Mouse (Mus musculus): ENCODE data around the gene Spata19. TPM values are rescaled to one million over a fixed set of nuclear protein-coding genes. Genes with fewer than 3 reads are reported as not detected.
A peak's percentile ranks its signal among the peaks of the same experiment; 100 is the strongest.

Spata19 gene
- total and polyA plus RNA-seq, 2 experiments from 2014 or later = 0.38 TPM; not detected in 1

DNA sequence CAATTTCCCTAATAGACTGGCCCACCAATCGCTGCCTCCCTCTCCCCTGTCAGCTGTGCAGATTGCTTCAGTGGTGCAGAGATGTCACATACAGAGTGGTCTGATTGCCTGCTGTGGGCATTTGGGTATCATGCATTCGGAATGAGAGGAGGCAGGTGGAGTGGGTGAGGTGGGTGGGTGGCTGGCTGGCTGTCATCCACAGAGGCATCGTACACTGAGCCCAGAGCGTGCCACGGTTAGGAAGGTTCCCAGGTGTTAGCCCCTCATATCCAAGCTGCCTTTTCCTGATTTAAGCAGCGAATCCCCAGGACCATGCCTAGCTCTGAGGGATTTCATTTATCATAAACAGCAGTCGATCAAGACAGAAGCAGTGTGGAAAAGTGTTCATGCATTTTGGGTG lies 36.7 kb downstream of the Spata19 start:
- ATAC-seq (ENCODE audit: low FRiP score) (no peak), DNase-seq (ENCODE audit: low spot score) (no peak)
- WGBS = 76% methylated on average over 7 of the region's 7 CpGs
- Histone ChIP-seq H3K36me3 (ENCODE audit: insufficient read depth, low read length) (no peaks in the 10 kb centered on the region), H3K27me3 (ENCODE audit: insufficient read depth, low read length) (no peaks in the 10 kb centered on the region), H3K4me3 (ENCODE audit: low read depth, low read length) (no peak overlapping the region), H3K4me2 (ENCODE audit: low read depth, low read length, poor library complexity, severe bottlenecking) (no peak overlapping the region), H3K9ac (replicated peaks; ENCODE audit: low read length, poor library complexity, severe bottlenecking) (no peak overlapping the region), H3K4me1 (ENCODE audit: insufficient read depth, low read length) (no peaks in the 10 kb centered on the region), H3K27ac (ENCODE audit: low read depth, low read length) (no peak overlapping the region), H3K9me3 (ENCODE audit: low read length) (no peaks in the 10 kb centered on the region)
- TF ChIP-seq CTCF (IDR thresholded peaks at IDR 0.05) = no peak

DNA sequence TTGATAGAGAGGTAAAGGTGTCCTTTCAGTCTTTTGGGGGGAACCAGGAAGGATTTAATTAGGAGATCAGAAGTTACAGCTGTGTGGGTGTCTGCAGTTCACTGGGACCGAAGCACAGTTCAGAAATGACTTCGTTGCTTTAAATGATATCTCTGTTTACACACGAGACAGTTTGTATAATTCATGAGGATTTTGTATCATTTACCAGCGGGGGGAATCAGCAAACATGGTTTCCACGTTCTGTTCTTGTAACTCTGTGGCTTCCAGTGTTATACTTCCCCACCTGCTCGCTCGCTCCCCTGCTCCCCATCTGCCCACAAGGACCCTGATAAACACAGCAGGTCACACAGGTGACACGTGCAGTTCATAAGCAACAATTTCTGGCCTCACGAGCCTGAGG lies 39.3 kb downstream of the Spata19 start:
- 61% methylated on average over 9 of the region's 9 CpGs for WGBS
- no peaks in the 10 kb centered on the region for H3K4me1 ChIP-seq (ENCODE audit: insufficient read depth, low read length)
- no peak overlapping the region for H3K4me2 ChIP-seq (ENCODE audit: low read depth, low read length, poor library complexity, severe bottlenecking)
- no peak overlapping the region for H3K9ac ChIP-seq (replicated peaks; ENCODE audit: low read length, poor library complexity, severe bottlenecking)
- no peak for TF ChIP-seq CTCF (IDR thresholded peaks at IDR 0.05)
- no peaks in the 10 kb centered on the region for H3K9me3 ChIP-seq (ENCODE audit: low read length)
- H3K27ac ChIP-seq (ENCODE audit: low read depth, low read length) = no peak overlapping the region
- no peaks in the 10 kb centered on the region for H3K36me3 ChIP-seq (ENCODE audit: insufficient read depth, low read length)
- no peak for ATAC-seq (ENCODE audit: low FRiP score)
- H3K27me3 ChIP-seq (ENCODE audit: insufficient read depth, low read length) = no peaks in the 10 kb centered on the region
- no peak overlapping the region for H3K4me3 ChIP-seq (ENCODE audit: low read depth, low read length)
- no peak for DNase-seq (ENCODE audit: low spot score)

DNA sequence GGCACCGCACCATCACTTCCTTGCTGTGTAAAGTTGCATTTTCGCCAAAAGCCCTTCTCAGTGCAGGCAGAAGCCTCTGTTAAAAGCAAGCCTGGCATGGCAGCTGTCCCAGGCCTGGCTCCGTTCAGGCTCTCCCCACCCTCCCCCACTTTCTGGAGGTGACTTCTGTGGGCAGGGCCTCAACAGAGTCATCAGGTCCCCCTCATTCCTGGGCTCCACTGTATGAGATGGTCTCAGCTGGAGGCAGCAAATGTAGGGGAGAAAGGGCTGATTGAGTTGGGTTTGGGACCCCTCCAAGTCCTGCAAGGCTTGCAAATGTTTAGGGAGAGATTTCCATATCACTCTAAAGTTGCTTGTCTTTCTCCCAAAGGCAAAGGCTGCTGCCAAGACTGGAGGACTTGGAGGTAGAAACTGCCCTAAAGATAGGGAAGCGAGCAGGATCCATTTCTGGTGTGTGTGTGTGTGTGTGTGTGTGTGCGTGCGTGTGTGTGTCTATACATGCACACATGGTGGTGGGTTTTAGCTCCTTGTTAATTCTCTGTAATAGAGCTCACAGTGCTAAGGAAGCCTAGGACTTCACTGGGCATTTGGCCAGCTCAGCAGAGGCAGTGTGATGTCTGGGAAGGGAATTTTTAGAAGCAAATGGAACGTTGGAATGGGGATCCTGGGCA lies 40.9 kb downstream of the Spata19 start:
- WGBS = 49% methylated on average over 7 of the region's 7 CpGs
- Histone ChIP-seq H3K4me2 (ENCODE audit: low read depth, low read length, poor library complexity, severe bottlenecking) (no peak overlapping the region), H3K9me3 (ENCODE audit: low read length) (no peaks in the 10 kb centered on the region), H3K27ac (ENCODE audit: low read depth, low read length) (no peak overlapping the region), H3K27me3 (ENCODE audit: insufficient read depth, low read length) (no peaks in the 10 kb centered on the region), H3K36me3 (ENCODE audit: insufficient read depth, low read length) (no peaks in the 10 kb centered on the region), H3K9ac (replicated peaks; ENCODE audit: low read length, poor library complexity, severe bottlenecking) (no peak overlapping the region), H3K4me3 (ENCODE audit: low read depth, low read length) (no peak overlapping the region), H3K4me1 (ENCODE audit: insufficient read depth, low read length) (no peaks in the 10 kb centered on the region)
- DNase-seq (ENCODE audit: low spot score) (peak; percentile 69), ATAC-seq (ENCODE audit: low FRiP score) (no peak)
- no peak for TF ChIP-seq CTCF (IDR thresholded peaks at IDR 0.05)

DNA sequence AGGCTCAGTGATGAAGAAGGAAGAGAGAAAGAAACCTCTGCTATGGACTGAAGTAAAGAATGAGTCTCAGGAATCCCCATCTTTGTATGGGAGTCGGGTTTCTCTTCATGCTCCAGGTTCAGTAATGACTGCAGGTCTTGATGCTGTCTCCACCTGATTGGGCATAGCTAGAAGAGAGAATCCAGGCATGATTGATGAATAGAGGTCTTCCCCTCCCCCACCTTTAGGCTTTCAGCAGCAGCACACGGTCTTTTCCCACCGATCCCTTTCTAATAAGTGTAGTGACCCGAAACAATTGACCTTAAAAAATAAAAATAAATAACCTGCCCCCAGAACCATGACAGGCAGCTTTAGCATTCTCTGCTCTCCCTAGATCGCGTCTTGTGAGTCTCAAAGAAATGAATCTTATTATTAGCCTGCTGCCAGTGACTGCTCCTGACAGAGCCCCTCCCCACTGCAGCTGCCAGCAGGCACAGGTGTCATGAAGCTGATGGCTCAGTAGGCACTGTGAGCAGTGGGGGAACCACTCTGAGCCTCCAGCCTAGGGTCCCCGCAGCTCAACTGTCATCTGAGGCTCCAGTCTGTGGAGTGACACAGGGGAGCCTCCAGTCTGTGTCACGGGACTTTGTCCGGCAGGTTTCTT lies 53.3 kb downstream of the Spata19 start:
- Histone ChIP-seq H3K4me3 (ENCODE audit: low read depth, low read length) (no peak overlapping the region), H3K4me2 (ENCODE audit: low read depth, low read length, poor library complexity, severe bottlenecking) (no peak overlapping the region), H3K27me3 (ENCODE audit: insufficient read depth, low read length) (no peaks in the 10 kb centered on the region), H3K4me1 (ENCODE audit: insufficient read depth, low read length) (0 out of 2 replicates have a peak, but pooled peaks cover 2% of the 10 kb centered on the region), H3K27ac (ENCODE audit: low read depth, low read length) (no peak overlapping the region), H3K36me3 (ENCODE audit: insufficient read depth, low read length) (no peaks in the 10 kb centered on the region), H3K9ac (replicated peaks; ENCODE audit: low read length, poor library complexity, severe bottlenecking) (no peak overlapping the region), H3K9me3 (ENCODE audit: low read length) (no peaks in the 10 kb centered on the region)
- 32% methylated on average over 9 of the region's 9 CpGs for WGBS
- peak; percentile 23 for DNase-seq (ENCODE audit: low spot score)
- ATAC-seq (ENCODE audit: low FRiP score) = 0 out of 2 replicates have a peak, but pooled peaks have one; percentile 23
- no peak for TF ChIP-seq CTCF (IDR thresholded peaks at IDR 0.05)

Other genes with a start within 250 kb of the Spata19 start
- 20.6 and 37.3 TPM in 2 replicates for gene Jam3, start 241.4 kb upstream of the Spata19 start, total RNA-seq (2014; rRNA removed)
- gene Jam3, start 241.4 kb upstream of the Spata19 start, polyA plus RNA-seq (2015; fragmentation: Nextera tagmentation; extraction: Ambion mirVana) = 28.8 and 29.2 TPM in 2 replicates
- gene Igsf9b, start 97.6 kb upstream of the Spata19 start, total RNA-seq (2014; rRNA removed) = 64.8 and 83.3 TPM in 2 replicates
- gene Igsf9b, start 97.6 kb upstream of the Spata19 start, polyA plus RNA-seq (2015; fragmentation: Nextera tagmentation; extraction: Ambion mirVana) = 17.4 and 19.3 TPM in 2 replicates

All from midbrain, postnatal 0 days (tissue).